Mouse (Mus musculus): Measurements from ENCODE around the gene Smad3.
A peak's percentile ranks its signal among the peaks of the same experiment; 100 is the strongest.

Gene Smad3

DNA sequence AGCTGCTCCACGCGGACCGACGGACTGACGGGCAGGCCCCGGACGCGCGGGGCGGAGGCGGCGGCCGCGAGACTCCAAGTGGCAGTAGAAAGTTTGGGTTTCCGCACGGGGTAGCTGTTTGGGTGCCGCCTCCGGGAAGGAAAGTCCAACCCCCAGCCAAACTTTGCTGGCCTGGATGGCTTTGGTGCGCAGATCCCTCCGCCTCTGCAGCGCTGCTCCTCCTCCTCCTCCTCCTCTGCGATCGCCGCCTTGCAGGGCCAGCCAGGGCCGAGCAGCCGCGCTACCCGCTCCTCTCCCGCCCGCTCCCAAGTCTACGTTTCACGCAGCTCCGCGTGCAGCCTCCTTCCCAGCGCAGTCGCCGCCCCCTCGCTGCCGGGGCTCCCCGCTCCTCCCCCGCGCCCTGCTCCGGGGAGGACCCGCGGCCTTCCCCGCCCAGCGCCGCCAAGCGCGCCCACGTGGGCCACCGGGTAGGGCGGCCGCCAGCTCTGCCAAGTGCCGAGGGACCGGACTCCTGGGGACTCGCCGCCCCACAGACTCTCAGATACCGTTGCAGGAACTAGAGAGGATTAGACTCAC, at the start of gene Smad3:
Smad3 (minus strand) TSS at position 130 of the 576 bp plus-strand sequence.
- DNase-seq (ENCODE audit: low spot score) = peak; percentile 78

DNA sequence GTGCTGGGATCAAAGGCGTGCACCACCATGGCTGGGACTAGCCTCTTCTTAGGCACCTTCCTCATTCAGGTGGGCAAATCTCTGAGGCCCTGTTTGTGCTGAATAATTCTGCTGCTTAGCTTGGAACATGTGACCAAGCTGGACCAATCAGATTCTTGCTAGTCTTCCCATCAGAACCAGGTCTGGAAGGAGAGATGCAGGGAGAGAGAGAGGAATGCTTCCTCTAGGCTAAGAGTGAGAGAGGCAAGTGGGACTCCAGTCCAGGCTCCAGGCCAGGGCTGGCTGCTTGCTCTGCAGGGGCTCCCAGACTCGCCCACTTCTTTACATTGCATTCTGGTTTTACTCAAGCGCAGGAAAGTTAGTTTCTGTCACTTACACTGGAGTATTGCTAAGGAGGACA, 47.1 kb upstream of the Smad3 start:
- no peak for DNase-seq (ENCODE audit: low spot score)

DNA sequence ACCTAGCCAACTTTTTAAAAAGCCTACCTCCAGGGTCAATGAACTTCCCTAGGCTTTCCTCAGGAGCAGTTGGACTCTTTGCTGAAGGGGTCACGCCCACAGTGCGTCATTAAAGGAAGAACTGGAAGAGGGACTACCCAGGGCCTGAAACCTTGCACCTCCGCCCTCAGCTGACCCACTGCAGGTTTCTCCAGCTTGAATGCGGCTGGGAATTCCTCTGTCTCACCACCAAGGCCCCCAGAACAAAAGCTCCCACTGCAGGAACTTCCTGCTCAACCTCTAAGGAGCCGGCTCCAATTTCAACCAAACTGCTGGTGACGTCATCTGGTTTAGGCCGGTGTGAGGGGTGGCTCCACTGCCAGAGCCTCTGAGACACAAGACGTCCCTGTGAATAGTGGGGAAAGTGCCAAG, 45.4 kb upstream of the Smad3 start:
- no peak for DNase-seq (ENCODE audit: low spot score)

DNA sequence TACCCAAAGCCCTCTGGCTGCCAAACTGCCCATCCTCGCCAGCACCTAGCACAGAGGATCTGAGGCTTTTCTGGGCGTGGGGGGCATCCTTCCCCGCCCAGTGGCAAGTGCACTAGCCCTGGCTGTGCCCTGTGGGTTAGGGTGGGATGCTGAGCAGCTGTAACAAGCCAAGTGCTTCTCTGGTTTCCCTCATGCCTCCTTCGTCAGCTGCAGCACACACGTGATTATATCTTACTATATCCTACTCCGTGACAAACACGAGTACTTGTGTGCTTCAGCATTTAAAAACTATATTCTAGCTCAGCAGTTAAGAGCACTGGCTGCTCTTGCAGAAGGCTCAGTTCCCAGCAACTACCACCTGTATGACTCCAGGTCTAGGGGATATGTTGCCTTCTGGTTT, 44.7 kb upstream of the Smad3 start:
- DNase-seq (ENCODE audit: low spot score) = no peak

GRCm38 (mm10) chr9:63802080-63802479, 44.3 kb upstream of the Smad3 start:
- DNase-seq (ENCODE audit: low spot score) = no peak

GRCm38 (mm10) chr9:63796429-63796828, 38.6 kb upstream of the Smad3 start:
- no peak for DNase-seq (ENCODE audit: low spot score)

- DNase-seq (ENCODE audit: low spot score) = no peak
Measured at GRCm38 (mm10) chr9:63793731-63794495, 36.1 kb upstream of the Smad3 start.

GRCm38 (mm10) chr9:63791716-63792115, 33.9 kb upstream of the Smad3 start:
- DNase-seq (ENCODE audit: low spot score) = no peak

- no peak for DNase-seq (ENCODE audit: low spot score)
Measured at GRCm38 (mm10) chr9:63791275-63791674, 33.5 kb upstream of the Smad3 start.

DNA sequence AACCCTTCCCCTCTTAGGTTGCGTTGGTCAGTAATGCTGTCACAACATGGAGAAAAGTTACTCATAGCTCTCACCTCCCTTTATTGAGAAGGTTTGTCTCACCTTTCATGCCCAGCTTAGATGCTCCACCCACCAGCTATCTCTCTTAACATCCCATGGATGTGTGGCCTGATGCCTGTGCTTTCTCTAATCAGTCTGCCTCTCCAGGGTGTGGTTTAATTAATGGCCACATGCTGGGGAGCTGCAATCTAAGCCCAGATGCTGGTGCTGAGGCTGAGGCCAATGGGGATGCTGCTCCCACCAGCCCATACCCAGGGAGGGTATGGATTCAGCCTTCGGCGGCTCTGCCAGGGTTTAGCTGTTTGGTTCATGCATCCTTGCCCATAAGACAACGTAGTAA, 32.4 kb upstream of the Smad3 start:
- no peak for DNase-seq (ENCODE audit: low spot score)

DNA sequence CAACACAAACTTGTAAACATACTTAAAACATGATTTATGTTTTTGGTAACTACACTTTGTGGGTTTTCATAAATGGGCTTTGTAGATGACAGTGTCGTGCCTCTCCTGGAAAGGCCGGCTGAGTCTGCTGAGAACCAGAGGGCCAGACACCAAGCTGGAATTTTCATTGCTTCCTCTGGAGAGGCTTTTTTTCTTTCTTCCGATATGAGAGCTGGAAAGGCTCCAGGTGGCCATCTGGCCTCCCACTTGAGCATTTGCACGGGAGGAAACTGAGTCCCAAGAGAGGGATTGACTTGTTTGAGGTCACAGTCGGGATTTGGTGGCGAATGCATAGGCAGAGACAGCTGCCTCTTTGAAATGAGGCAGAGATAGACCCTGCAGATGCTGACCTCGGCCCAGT, 31.6 kb upstream of the Smad3 start:
- no peak for DNase-seq (ENCODE audit: low spot score)

GRCm38 (mm10) chr9:63787606-63788005, 29.8 kb upstream of the Smad3 start:
- no peak for DNase-seq (ENCODE audit: low spot score)

GRCm38 (mm10) chr9:63787086-63787485, 29.3 kb upstream of the Smad3 start:
- DNase-seq (ENCODE audit: low spot score) = no peak

- DNase-seq (ENCODE audit: low spot score) = no peak
Measured at GRCm38 (mm10) chr9:63786026-63786670, 28.4 kb upstream of the Smad3 start.

GRCm38 (mm10) chr9:63785492-63785891, 27.7 kb upstream of the Smad3 start:
- no peak for DNase-seq (ENCODE audit: low spot score)

DNA sequence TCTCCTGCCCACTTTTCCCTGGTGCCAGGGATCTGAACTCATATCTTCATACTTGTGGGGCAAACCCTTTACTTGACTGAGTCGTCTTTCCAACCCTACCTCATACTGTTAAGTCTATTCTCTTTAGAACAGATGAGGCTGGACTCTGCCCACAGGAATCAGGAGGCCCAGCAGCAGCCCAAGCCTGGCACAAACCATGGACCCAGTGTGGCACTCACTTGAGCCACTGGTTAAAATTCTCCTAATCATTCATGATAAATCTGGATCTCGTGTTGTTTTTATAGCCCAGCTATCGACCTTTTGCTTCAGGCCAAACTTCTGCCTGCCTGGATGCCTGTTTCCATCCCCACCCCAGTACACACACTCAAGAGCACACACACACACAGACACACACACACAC, 26.8 kb upstream of the Smad3 start:
- DNase-seq (ENCODE audit: low spot score) = no peak

- no peak for DNase-seq (ENCODE audit: low spot score)
Measured at GRCm38 (mm10) chr9:63782744-63783143, 24.9 kb upstream of the Smad3 start.

GRCm38 (mm10) chr9:63781714-63782464, 24.1 kb upstream of the Smad3 start:
- DNase-seq (ENCODE audit: low spot score) = no peak

DNA sequence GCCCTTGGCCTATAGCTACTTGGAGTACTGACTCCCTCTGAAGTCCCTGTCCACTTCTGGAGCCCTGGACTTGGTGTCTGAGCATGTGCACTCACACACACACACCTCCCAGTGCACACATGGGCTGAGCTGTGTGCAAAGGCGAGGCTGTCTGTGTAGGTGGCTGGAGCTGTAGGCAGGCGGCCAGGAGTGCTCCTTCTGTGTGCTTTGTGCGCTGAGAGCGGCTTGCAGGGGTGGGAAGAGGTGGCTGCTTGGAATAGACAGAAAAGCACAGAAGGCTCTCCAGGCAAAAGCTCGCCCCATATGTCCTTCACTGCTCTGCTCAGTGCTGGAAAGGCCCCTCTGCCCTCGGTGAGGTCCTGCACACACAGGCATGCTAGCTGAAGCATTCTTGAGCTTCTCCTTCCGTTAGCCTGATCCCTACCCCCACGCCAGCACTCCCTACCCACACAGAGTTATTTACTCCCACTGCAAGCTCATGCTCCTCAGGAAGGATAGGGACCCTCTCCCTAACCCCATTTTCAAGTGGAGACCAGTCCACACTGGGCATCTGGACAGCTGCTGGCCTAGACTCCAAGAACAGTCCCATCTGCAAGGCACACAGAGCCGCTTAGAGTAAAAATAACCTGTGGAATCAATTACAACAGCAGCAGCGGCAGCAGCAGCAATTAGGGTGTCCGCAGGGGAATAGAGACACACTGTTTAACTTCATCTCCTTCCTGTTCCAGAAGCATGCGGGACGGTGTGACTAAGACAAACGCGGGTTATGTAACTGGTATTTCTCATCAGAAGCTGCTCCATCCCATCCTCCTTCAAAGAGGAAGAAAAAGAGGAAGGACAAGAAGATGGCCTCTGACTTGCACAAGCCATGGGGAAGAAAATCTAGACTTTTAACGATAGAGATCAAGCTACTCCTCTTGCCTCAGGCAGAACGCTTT, 22.4 kb upstream of the Smad3 start:
- DNase-seq (ENCODE audit: low spot score) = no peak

GRCm38 (mm10) chr9:63776735-63777134, 18.9 kb upstream of the Smad3 start:
- no peak for DNase-seq (ENCODE audit: low spot score)

GRCm38 (mm10) chr9:63774854-63775483, 17.2 kb upstream of the Smad3 start:
- DNase-seq (ENCODE audit: low spot score) = no peak
